Comparison of ENCODE assay signal across 9 mouse cellular contexts in genomic region chr9:60718284-60718683, GRCm38 (mm10). TPM values are rescaled to one million over a fixed set of nuclear protein-coding genes. Genes with fewer than 3 reads are reported as not detected.
DNase-seq lines count a peak whose midpoint lies in the region; ATAC-seq and TF ChIP-seq lines count a peak whose summit lies in the region.
"Had no signal": no experiment of that assay in that cellular context is flagged by ENCODE, and none has a peak within 500 bp of the region (broad histone marks: within the 10 kb centered on the region; RNA-seq: fewer than 3 reads in every experiment).

No protein-coding gene starts in this region.

- no peak overlapping the region for H3K9ac ChIP-seq in kidney, embryonic 14.5 days (ENCODE audit: low read depth, low read length)
- H3K9ac ChIP-seq: neural tube, embryonic 12.5 days had no signal

- no peak overlapping the region for H3K4me2 ChIP-seq in kidney, embryonic 14.5 days (replicated peaks; ENCODE audit: low read depth, low read length)
- H3K4me2 ChIP-seq: neural tube, embryonic 12.5 days had no signal

- TF ChIP-seq CTCF in Patski (IDR thresholded peaks at IDR 0.05): peak; percentile 64

- no peaks in the 10 kb centered on the region for H3K36me3 ChIP-seq in kidney, embryonic 14.5 days (ENCODE audit: control insufficient read depth, insufficient read depth, low read length)
- H3K36me3 ChIP-seq in splenic B cell, adult 2 months (ENCODE audit: control insufficient read depth, insufficient read depth, low read length, poor library complexity, severe bottlenecking): no peaks in the 10 kb centered on the region
- H3K36me3 ChIP-seq: neural tube, embryonic 12.5 days had no signal

- WGBS in kidney, embryonic 14.5 days: 59% methylated on average over 3 of the region's 3 CpGs

- POLR2A ChIA-PET in Patski (lab: Charles Lee): no interaction called here

- no peak for ATAC-seq in kidney, embryonic 14.5 days (ENCODE audit: low FRiP score, low TSS enrichment)
- ATAC-seq in Patski: no peak

- no peaks in the 10 kb centered on the region for H3K27me3 ChIP-seq in kidney, embryonic 14.5 days (ENCODE audit: control insufficient read depth, insufficient read depth, low read length)
- no peaks in the 10 kb centered on the region for H3K27me3 ChIP-seq in Patski
- no peaks in the 10 kb centered on the region for H3K27me3 ChIP-seq in splenic B cell, adult 2 months (ENCODE audit: control insufficient read depth, insufficient read depth, low read length, poor library complexity, severe bottlenecking)

- in situ Hi-C loops in Patski (cut with MboI; ENCODE audit: low pct_unique_long_range_greater_than_20kb): no loop called here

- H3K9me3 ChIP-seq in kidney, embryonic 14.5 days (ENCODE audit: control insufficient read depth, low read length): no peaks in the 10 kb centered on the region
- H3K9me3 ChIP-seq: neural tube, embryonic 12.5 days had no signal

- peaks cover 6% of the 10 kb centered on the region; the same call in 1 of the 2 replicates for H3K4me1 ChIP-seq in kidney, embryonic 14.5 days (ENCODE audit: control insufficient read depth, insufficient read depth, low read length)

- peak; percentile 56 for DNase-seq in kidney, adult 18-20 months
- peak; percentile 32 for DNase-seq in CD4-positive helper T cell, adult 2 months (ENCODE audit: low read depth, low spot score)
- no peak for DNase-seq in Patski (ENCODE audit: low read depth, low spot score)
- DNase-seq in embryo, embryonic 10 days (ENCODE audit: low spot score): peak; percentile 66
- peak; percentile 30 to 49 for DNase-seq in left cerebral cortex, postnatal 25 days (ENCODE audit: low spot score in 2 of 2)
- peak; percentile 67 for DNase-seq in splenic B cell, adult 2 months (ENCODE audit: low read depth, low spot score)
- no peak for DNase-seq in Muller cell, postnatal 12 days (ENCODE audit: inconsistent ontology term)

- intact Hi-C loops in left cerebral cortex, postnatal 25 days (cut with DNase I): loop anchor here (1.0 kb wide), 1 partner anchor 26 kb away; no protein-coding TSS in a partner anchor

- H3K4me3 ChIP-seq in kidney, embryonic 14.5 days (ENCODE audit: low read length): no peak overlapping the region
- H3K4me3 ChIP-seq: neural tube, embryonic 12.5 days had no signal

- CTCF ChIA-PET in Patski (lab: Charles Lee): interaction anchor here (0.9 to 2.2 kb wide), 5 partner anchors 19 to 142 kb away, joined by 3 to 8 read pairs (median 3); no protein-coding TSS in a partner anchor

- no peak overlapping the region for H3K27ac ChIP-seq in kidney, embryonic 14.5 days (ENCODE audit: low read depth, low read length)
- H3K27ac ChIP-seq: neural tube, embryonic 12.5 days had no signal

RNA-seq across cellular contexts. Expression of gene Larp6, which starts 5.5 kb away (rescaled TPM):
- 1.3 and 2.3 TPM in 2 replicates for polyA plus RNA-seq in kidney, embryonic 14.5 days (2014; fragmentation: Nextera tagmentation; extraction: Ambion mirVana)
- polyA plus RNA-seq in Patski (2021): not detected
- total RNA-seq in left cerebral cortex, postnatal 25 days (2021): 10 to 100 TPM; 36.5 to 36.7 TPM

RNA-seq across cellular contexts. Expression of gene Lrrc49, which starts 30.3 kb away (rescaled TPM):
- 15.7 and 20.9 TPM in 2 replicates for polyA plus RNA-seq in kidney, embryonic 14.5 days (2014; fragmentation: Nextera tagmentation; extraction: Ambion mirVana)
- 22.7 TPM for polyA plus RNA-seq in Patski (2021)
- total RNA-seq in left cerebral cortex, postnatal 25 days (2021): 10 to 100 TPM; 82.9 to 88.3 TPM

Comparison
In these comparisons a context has a peak if more than half of its experiments do, and no peak if none do; other contexts are left out.
1. DNase-seq: peak in kidney, adult 18-20 months (single experiment), CD4-positive helper T cell, adult 2 months (single experiment), embryo, embryonic 10 days (single experiment), left cerebral cortex, postnatal 25 days (2 of 2) and splenic B cell, adult 2 months (single experiment); none in Patski (single experiment) and Muller cell, postnatal 12 days (single experiment).